Mouse (Mus musculus): ENCODE data around the gene Slc35g1. TPM values are rescaled to one million over a fixed set of nuclear protein-coding genes. Genes with fewer than 3 reads are reported as not detected.

Gene Slc35g1
- polyA plus RNA-seq, 1 experiment from 2014 or later: 2.8 TPM

DNA sequence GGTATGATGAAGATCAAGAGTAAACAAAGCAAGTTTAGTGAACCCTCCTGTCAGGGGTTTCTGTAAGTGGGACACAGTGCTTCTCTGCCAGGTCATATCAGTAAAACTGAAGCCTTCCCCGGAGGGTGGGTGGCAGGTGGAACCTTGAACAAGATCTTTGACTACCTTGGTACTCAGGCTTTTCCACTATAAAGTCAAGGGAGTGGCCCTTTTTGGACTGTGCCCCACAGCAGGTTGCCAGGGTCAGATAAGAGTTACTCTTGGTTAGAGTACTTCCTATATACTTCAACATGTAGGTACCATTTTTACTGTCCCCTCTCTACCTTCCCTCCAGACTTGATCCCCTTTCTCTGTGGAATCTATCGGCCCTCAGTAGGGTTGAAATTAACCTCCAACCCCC is 5.1 kb downstream of the Slc35g1 start:
- Histone ChIP-seq H3K4me1 (no peaks in the 10 kb centered on the region; the same call in 1 of the 2 replicates), H3K27me3 (replicated peaks) (no peaks in the 10 kb centered on the region), H3K36me3 (no peaks in the 10 kb centered on the region), H3K4me2 (replicated peaks) (no peak overlapping the region), H3K4me3 (no peak overlapping the region), H3K27ac (no peak overlapping the region), H3K9me3 (no peaks in the 10 kb centered on the region), H3K9ac (no peak overlapping the region)
- 97% methylated on average over 2 of the region's 2 CpGs for WGBS
- no peak for ATAC-seq (ENCODE audit: low FRiP score, low read depth)

DNA sequence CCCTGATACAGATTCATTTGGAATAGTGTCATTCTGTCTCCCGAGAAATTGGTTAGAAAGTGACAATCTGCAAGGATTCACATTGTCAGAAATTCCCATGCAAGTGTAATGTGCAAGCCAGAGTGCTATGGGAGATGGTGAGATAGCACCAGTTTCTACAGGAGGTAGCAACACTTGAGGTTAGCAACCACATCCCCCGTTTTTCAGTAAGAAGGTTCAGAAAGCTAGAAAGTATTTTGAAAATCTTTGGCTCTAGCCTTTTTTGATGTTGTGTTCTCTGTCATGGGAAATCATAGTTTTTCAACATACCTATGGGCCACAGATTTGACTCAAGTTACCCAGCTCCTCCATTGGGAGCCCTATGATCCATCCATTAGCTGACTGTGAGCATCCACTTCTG is 5.6 kb downstream of the Slc35g1 start:
- no peak overlapping the region for H3K4me3 ChIP-seq
- 92% methylated on average over 2 of the region's 2 CpGs for WGBS
- H3K9ac ChIP-seq: no peak overlapping the region
- no peaks in the 10 kb centered on the region for H3K36me3 ChIP-seq
- H3K4me1 ChIP-seq: no peaks in the 10 kb centered on the region
- H3K27ac ChIP-seq: no peak overlapping the region
- no peak for ATAC-seq (ENCODE audit: low FRiP score, low read depth)
- no peaks in the 10 kb centered on the region for H3K27me3 ChIP-seq (replicated peaks)
- no peak overlapping the region for H3K4me2 ChIP-seq (replicated peaks)
- H3K9me3 ChIP-seq: no peaks in the 10 kb centered on the region

DNA sequence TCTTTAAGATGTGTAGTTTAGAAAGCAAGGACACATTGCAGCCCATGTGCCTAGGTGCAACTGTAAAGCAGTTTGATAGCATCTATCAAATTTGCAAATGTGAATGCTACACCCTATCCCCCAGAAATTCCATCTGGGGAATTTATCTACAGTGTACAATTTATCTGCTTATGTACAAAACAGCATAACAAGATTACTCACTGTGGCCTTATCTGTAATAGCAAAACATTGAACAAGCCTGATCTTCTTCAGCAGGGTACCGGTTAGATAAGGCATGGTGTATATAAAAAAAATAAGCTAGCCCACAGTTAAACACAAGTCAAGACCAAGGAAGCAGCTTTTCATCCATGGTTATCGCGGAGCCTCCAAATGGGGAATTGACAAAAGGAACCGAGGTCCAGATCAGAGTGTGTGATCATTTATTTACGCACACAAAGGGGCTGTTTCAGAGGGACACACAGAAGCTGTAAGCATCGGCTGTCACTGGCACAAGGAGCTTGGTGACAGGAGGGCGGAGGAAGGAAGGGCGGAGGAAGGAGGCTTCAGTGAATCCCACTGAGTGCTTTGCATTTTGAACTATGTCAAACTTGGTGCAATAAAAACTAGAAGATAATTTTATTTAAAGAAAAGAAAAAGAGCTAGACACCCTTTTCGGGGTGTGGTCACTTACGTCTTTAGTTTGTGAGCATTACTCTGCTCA is 14.7 kb downstream of the Slc35g1 start:
- H3K36me3 ChIP-seq: peaks cover 2% of the 10 kb centered on the region; the same call in 1 of the 2 replicates
- no peaks in the 10 kb centered on the region for H3K27me3 ChIP-seq (replicated peaks)
- H3K4me3 ChIP-seq: no peak overlapping the region
- 83% methylated on average over 10 of the region's 10 CpGs for WGBS
- H3K27ac ChIP-seq: no peak overlapping the region
- H3K4me2 ChIP-seq (replicated peaks): no peak overlapping the region
- ATAC-seq (ENCODE audit: low FRiP score, low read depth): no peak
- H3K4me1 ChIP-seq: no peaks in the 10 kb centered on the region
- H3K9ac ChIP-seq: no peak overlapping the region
- H3K9me3 ChIP-seq: no peaks in the 10 kb centered on the region

DNA sequence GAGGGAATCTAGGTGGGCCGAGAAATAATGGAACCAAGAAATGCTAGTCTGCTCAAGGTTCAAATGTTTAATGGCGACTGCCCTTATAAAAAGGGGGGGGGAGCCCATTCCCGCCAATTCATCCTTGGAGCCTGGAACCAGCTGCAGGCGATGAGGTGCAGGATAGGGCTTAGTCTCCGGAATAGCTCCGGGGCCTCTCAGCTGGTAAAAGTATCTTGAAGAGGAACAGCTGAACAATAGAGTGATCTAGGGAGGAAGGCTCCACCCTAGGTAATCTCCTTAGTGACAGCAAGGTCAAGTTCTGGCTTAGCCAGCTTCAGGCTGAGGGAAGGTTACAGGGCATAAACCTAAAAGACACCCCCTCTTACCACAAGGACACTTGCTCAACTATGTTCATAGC is 18.1 kb downstream of the Slc35g1 start:
- Histone ChIP-seq H3K27ac (no peak overlapping the region), H3K4me2 (replicated peaks) (no peak overlapping the region), H3K27me3 (replicated peaks) (no peaks in the 10 kb centered on the region), H3K36me3 (peaks cover 2% of the 10 kb centered on the region; the same call in 1 of the 2 replicates), H3K9ac (no peak overlapping the region), H3K9me3 (no peaks in the 10 kb centered on the region), H3K4me3 (no peak overlapping the region), H3K4me1 (no peaks in the 10 kb centered on the region)
- WGBS: 88% methylated on average over 6 of the region's 6 CpGs
- ATAC-seq (ENCODE audit: low FRiP score, low read depth): no peak

DNA sequence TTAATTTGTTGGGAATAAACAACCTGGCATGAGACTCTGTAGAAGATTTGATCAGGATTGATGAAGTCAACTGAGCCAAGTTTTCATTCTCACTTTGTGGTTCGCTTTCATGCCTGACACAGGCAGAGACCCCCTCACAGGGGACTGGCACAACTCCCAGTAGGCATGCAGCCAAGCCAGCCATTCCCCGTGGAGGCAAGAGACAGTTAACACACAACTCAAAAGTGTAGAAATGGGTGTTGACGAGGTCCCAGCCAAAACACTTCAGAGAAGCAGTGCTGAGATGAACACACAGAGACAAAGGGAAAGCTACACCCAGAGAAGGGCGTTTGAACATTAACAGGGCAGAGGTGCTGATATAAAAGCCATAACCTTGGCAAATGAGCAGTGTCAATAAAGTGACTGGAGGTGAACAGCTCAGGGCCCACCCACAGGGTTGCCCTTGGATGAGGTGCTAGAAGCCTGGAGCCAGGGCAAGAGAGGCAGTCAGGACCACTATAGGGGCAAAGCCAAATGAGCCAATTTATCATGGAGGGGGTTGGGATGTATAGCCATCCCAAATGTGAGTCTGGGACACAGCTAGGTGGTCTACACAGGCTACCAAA is 23.1 kb downstream of the Slc35g1 start:
- no peaks in the 10 kb centered on the region for H3K9me3 ChIP-seq
- H3K4me2 ChIP-seq (replicated peaks): no peak overlapping the region
- H3K4me1 ChIP-seq: no peaks in the 10 kb centered on the region
- no peak overlapping the region for H3K9ac ChIP-seq
- H3K36me3 ChIP-seq: no peaks in the 10 kb centered on the region
- H3K27me3 ChIP-seq (replicated peaks): no peaks in the 10 kb centered on the region
- ATAC-seq (ENCODE audit: low FRiP score, low read depth): no peak
- H3K27ac ChIP-seq: no peak overlapping the region
- H3K4me3 ChIP-seq: no peak overlapping the region
- 68% methylated on average over 4 of the region's 4 CpGs for WGBS

- no peaks in the 10 kb centered on the region for H3K27me3 ChIP-seq (replicated peaks)
- H3K9me3 ChIP-seq: no peaks in the 10 kb centered on the region
Observed at GRCm38 (mm10) chr19:38420751-38421295, 25.0 kb downstream of the Slc35g1 start.

GRCm38 (mm10) chr19:38421436-38421835 is 25.7 kb downstream of the Slc35g1 start:
- no peaks in the 10 kb centered on the region for H3K27me3 ChIP-seq (replicated peaks)
- no peak overlapping the region for H3K9ac ChIP-seq
- 66% methylated on average over 7 of the region's 7 CpGs for WGBS
- H3K9me3 ChIP-seq: no peaks in the 10 kb centered on the region
- H3K36me3 ChIP-seq: no peaks in the 10 kb centered on the region
- no peak overlapping the region for H3K4me2 ChIP-seq (replicated peaks)
- no peaks in the 10 kb centered on the region for H3K4me1 ChIP-seq
- ATAC-seq (ENCODE audit: low FRiP score, low read depth): no peak
- H3K27ac ChIP-seq: no peak overlapping the region
- H3K4me3 ChIP-seq: no peak overlapping the region

More at GRCm38 (mm10) chr19:38420751-38421295, 25.0 kb downstream of the Slc35g1 start:
- Histone ChIP-seq H3K36me3 (no peaks in the 10 kb centered on the region), H3K27ac (no peak overlapping the region), H3K4me2 (replicated peaks) (no peak overlapping the region), H3K4me1 (no peaks in the 10 kb centered on the region), H3K9ac (no peak overlapping the region), H3K4me3 (no peak overlapping the region)
- 84% methylated on average over 4 of the region's 4 CpGs for WGBS
- ATAC-seq (ENCODE audit: low FRiP score, low read depth): no peak

- ATAC-seq (ENCODE audit: low FRiP score, low read depth): no peak
- Histone ChIP-seq H3K27ac (no peak overlapping the region), H3K4me3 (no peak overlapping the region), H3K27me3 (replicated peaks) (no peaks in the 10 kb centered on the region), H3K4me2 (replicated peaks) (no peak overlapping the region), H3K9ac (no peak overlapping the region), H3K36me3 (no peaks in the 10 kb centered on the region), H3K4me1 (no peaks in the 10 kb centered on the region), H3K9me3 (no peaks in the 10 kb centered on the region)
- 64% methylated on average over 6 of the region's 6 CpGs for WGBS
Observed at GRCm38 (mm10) chr19:38422926-38423325, 27.1 kb downstream of the Slc35g1 start.

DNA sequence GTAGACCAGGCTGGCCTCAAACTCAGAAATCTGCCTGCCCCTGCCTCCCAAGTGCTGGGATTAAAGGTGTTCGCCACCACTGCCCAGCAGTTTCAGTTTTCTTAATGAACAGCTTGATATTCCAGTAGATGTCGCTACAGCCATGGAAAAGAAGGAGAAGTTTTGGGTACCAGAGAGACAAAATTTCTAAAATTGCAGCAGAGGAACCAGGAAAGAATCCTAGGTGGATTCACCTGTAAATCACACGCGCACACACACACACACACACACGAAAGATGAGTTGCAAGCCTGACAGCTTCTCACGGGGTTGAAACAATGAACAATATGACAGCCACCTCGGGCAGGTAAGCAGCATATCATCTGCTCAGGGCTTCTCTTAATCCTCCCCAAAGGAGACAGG is 28.1 kb downstream of the Slc35g1 start:
- Histone ChIP-seq H3K9me3 (no peaks in the 10 kb centered on the region), H3K27ac (no peak overlapping the region), H3K4me2 (replicated peaks) (no peak overlapping the region), H3K27me3 (replicated peaks) (no peaks in the 10 kb centered on the region), H3K4me3 (no peak overlapping the region), H3K36me3 (no peaks in the 10 kb centered on the region), H3K9ac (no peak overlapping the region), H3K4me1 (no peaks in the 10 kb centered on the region)
- no peak for ATAC-seq (ENCODE audit: low FRiP score, low read depth)
- WGBS: 42% methylated on average over 7 of the region's 7 CpGs

DNA sequence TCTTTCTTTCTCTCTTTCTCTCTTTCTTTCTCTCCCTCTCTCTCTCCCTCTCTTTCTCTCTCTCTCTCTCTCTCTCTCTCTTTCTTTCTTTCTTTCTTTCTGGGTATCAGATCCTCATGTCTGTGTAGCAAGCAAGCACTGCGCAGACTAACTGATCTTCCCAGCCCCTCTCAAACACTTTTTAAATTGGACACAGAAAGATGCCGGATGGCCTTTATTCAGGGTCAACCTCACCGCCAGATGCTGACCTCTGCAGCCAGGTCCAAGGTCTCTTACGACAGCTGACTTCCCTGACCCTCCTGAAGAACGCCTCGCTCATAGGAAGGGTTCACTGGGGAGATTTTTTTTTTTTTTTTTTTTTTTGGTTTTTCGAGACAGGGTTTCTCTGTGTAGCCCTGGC is 28.8 kb downstream of the Slc35g1 start:
- Histone ChIP-seq H3K4me1 (no peaks in the 10 kb centered on the region), H3K9me3 (no peaks in the 10 kb centered on the region), H3K9ac (no peak overlapping the region), H3K36me3 (no peaks in the 10 kb centered on the region), H3K27me3 (replicated peaks) (no peaks in the 10 kb centered on the region), H3K4me2 (replicated peaks) (no peak overlapping the region), H3K4me3 (no peak overlapping the region), H3K27ac (no peak overlapping the region)
- ATAC-seq (ENCODE audit: low FRiP score, low read depth): no peak
- 85% methylated on average over 7 of the region's 7 CpGs for WGBS

- Histone ChIP-seq H3K27me3 (replicated peaks) (no peaks in the 10 kb centered on the region), H3K9me3 (no peaks in the 10 kb centered on the region), H3K27ac (no peak overlapping the region), H3K36me3 (no peaks in the 10 kb centered on the region), H3K4me2 (replicated peaks) (no peak overlapping the region), H3K4me1 (no peaks in the 10 kb centered on the region), H3K4me3 (no peak overlapping the region), H3K9ac (no peak overlapping the region)
- 49% methylated on average over 5 of the region's 5 CpGs for WGBS
- no peak for ATAC-seq (ENCODE audit: low FRiP score, low read depth)
Observed at GRCm38 (mm10) chr19:38429269-38429668, 33.5 kb downstream of the Slc35g1 start.

GRCm38 (mm10) chr19:38430475-38430874 is 34.7 kb downstream of the Slc35g1 start:
- Histone ChIP-seq H3K4me1 (no peaks in the 10 kb centered on the region), H3K4me2 (replicated peaks) (no peak overlapping the region), H3K4me3 (no peak overlapping the region), H3K9ac (no peak overlapping the region), H3K27me3 (replicated peaks) (no peaks in the 10 kb centered on the region), H3K36me3 (no peaks in the 10 kb centered on the region), H3K27ac (no peak overlapping the region), H3K9me3 (no peaks in the 10 kb centered on the region)
- WGBS: 87% methylated on average over 8 of the region's 8 CpGs
- no peak for ATAC-seq (ENCODE audit: low FRiP score, low read depth)

DNA sequence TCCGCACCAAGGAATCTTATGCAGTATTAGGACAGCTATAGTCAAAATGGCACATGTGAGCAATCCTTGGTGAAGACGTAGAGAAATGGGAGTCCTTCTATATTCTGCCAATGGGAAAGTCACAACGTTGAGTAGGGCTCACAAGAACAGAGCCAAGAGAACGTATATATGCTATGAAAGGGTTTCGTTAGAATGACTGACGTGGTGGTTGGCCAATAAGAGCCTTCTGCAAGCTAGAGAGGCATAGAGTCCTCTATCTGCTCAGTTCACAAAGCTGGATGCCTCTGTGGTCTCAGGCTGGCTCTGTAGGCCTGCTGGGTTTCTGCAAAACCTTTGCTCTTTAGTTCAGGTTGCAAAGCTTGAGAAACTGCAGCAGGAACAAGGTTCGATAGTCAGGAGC is 35.5 kb downstream of the Slc35g1 start:
- peaks cover 4% of the 10 kb centered on the region; the same call in 1 of the 2 replicates for H3K9me3 ChIP-seq
- no peaks in the 10 kb centered on the region for H3K27me3 ChIP-seq (replicated peaks)
- H3K36me3 ChIP-seq: no peaks in the 10 kb centered on the region
- no peak overlapping the region for H3K27ac ChIP-seq
- no peak overlapping the region for H3K4me3 ChIP-seq
- ATAC-seq (ENCODE audit: low FRiP score, low read depth): no peak
- WGBS: 78% methylated on average over 7 of the region's 7 CpGs
- H3K4me1 ChIP-seq: no peaks in the 10 kb centered on the region
- H3K4me2 ChIP-seq (replicated peaks): no peak overlapping the region
- no peak overlapping the region for H3K9ac ChIP-seq
